Mouse (Mus musculus) granulocyte monocyte progenitor cell, adult 5-6 weeks (primary cell): ENCODE measurements around the gene Kcnh7. TPM values are rescaled to one million over a fixed set of nuclear protein-coding genes. Genes with fewer than 3 reads are reported as not detected.
A peak's percentile ranks its signal among the peaks of the same experiment; 100 is the strongest.

Source experiments
- ATAC-seq: replicated peaks from 2 replicates; pipeline ENCODE4 v1.8.0; 2016; ENCODE audit warnings: mild to moderate bottlenecking, moderate TSS enrichment, inconsistent platforms; ENCODE audit not compliant: poor library complexity, severe bottlenecking
- total RNA-seq, 2 experiments: library from RNA; stranded (forward) in 1 of 2; stranded (reverse) in 1 of 2; fragments of 200-712, 200-1000 nt in 1 of 2; fragments of >200 nt in 1 of 2; fragmentation: Nextera tagmentation in 1 of 2; gene quantifications; 2 replicates each; pipeline ENCODE4 v1.2.3; 2014 to 2017

Kcnh7 gene
- total RNA-seq, 2 experiments from 2014 or later = not detected

- no peak for ATAC-seq
These were observed 195.5 kb downstream of the Kcnh7 start for GRCm38 (mm10) chr2:62988616-62989015.

- ATAC-seq = no peak
These were observed 200.2 kb downstream of the Kcnh7 start for GRCm38 (mm10) chr2:62983936-62984335.

- no peak for ATAC-seq
These were observed 248.7 kb downstream of the Kcnh7 start for GRCm38 (mm10) chr2:62935273-62935874.

- ATAC-seq = no peak
These were observed 255.6 kb downstream of the Kcnh7 start for GRCm38 (mm10) chr2:62928494-62928893.

- ATAC-seq = no peak
These were observed 256.0 kb downstream of the Kcnh7 start for GRCm38 (mm10) chr2:62928065-62928464.

- no peak for ATAC-seq
These were observed 260.3 kb downstream of the Kcnh7 start for GRCm38 (mm10) chr2:62923803-62924202.

- ATAC-seq = no peak
These were observed 276.4 kb downstream of the Kcnh7 start for GRCm38 (mm10) chr2:62907688-62908087.

GRCm38 (mm10) chr2:62902363-62903353 lies 281.4 kb downstream of the Kcnh7 start:
- no peak for ATAC-seq

- no peak for ATAC-seq
These were observed 305.3 kb downstream of the Kcnh7 start for GRCm38 (mm10) chr2:62878763-62879162.

GRCm38 (mm10) chr2:62855391-62855790 lies 328.7 kb downstream of the Kcnh7 start:
- ATAC-seq = no peak

GRCm38 (mm10) chr2:62842630-62843029 lies 341.5 kb downstream of the Kcnh7 start:
- ATAC-seq = no peak

GRCm38 (mm10) chr2:62834261-62834660 lies 349.8 kb downstream of the Kcnh7 start:
- ATAC-seq = no peak

- ATAC-seq = no peak
These were observed 364.9 kb downstream of the Kcnh7 start for GRCm38 (mm10) chr2:62819231-62819630.

GRCm38 (mm10) chr2:62816016-62816415 lies 368.1 kb downstream of the Kcnh7 start:
- ATAC-seq = no peak

- no peak for ATAC-seq
These were observed 375.3 kb downstream of the Kcnh7 start for GRCm38 (mm10) chr2:62808813-62809212.

- ATAC-seq = no peak
These were observed 376.6 kb downstream of the Kcnh7 start for GRCm38 (mm10) chr2:62807476-62807882.

- ATAC-seq = no peak
These were observed 377.2 kb downstream of the Kcnh7 start for GRCm38 (mm10) chr2:62806931-62807330.

GRCm38 (mm10) chr2:62804030-62804429 lies 380.1 kb downstream of the Kcnh7 start:
- ATAC-seq = peak; percentile 58

GRCm38 (mm10) chr2:62784460-62785038 lies 399.5 kb downstream of the Kcnh7 start:
- ATAC-seq = no peak

GRCm38 (mm10) chr2:62746256-62746655 lies 437.8 kb downstream of the Kcnh7 start:
- peak; percentile 97 for ATAC-seq

GRCm38 (mm10) chr2:62743098-62743497 lies 441.0 kb downstream of the Kcnh7 start:
- ATAC-seq = no peak
